Mouse (Mus musculus): ENCODE results near the gene Cep135.

Cep135 gene

DNA sequence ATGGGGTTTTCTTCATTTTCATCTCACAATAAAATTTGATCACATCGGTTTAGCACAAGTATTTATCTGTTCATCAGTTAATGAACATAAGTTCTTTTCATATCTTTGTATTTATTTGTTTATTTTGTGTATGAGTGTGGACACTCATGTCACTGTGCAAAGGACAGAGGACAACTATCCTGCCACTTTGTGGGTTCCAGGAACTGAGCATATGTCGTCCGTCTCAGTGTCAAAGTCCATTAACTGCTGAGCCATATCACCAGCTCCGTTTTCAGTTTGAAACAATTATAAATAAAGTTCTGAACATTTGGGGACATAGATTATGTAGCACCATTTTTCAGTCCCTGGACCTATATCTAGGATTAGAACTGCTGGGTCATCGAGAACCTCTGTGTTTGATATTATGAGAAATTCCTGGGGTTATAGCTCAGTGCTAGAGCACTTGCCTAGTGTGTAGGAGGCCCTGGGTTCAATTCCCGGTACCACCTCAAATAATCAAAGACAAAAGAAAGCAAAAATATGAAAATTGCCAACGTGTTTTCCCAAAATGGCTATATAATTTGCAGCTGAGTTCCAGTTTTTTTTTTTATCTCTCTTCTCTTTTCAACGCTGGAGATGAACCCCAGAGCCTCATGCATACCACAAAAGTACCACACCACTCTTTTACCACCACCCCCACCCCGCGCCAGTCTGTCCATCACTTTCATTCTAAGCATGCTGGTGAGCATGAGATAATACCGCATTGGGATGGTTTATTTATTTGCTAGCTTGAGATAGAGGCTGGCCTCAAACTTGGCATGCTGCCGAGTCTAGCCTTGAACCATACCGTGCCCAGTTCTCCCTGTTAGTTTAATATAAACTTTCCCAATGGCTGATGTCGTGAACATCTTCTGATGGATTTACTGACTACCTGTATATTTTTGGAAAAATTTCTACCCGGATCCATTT, 96.4 kb downstream of the Cep135 start:
- DNase-seq (ENCODE audit: low spot score in 2 of 2), result no peak

DNA sequence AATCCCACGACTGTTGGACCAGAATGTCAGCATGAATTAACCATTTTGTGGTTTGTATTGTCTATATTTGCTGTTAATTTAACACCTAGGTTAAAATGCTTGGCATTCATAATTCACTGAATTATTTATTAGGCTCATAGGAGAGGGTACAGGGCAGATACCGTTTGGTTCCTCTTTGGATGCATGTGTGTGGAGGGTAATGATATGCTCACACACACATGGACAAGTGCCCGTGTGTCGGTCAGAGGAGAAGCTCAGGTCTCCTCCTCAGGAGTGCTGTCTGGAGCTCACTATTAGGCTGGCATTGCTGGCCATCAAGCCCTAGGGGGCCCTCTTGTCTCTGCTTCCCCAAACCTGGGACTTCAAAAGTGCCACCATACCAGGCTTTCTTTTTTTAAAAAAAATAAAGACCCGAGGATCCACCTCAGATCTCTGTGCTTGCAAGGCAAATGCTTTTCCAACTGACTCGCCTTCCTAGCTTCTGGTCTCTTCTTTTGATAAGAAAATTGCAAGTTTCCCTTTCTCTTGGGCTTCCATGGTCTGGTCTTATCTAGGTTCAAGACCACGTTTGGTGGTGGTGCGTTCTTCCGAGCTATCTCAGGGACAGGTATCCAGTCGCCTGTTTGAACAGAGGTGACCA, 99.6 kb downstream of the Cep135 start:
- no peak for DNase-seq (ENCODE audit: low spot score in 2 of 2)

DNA sequence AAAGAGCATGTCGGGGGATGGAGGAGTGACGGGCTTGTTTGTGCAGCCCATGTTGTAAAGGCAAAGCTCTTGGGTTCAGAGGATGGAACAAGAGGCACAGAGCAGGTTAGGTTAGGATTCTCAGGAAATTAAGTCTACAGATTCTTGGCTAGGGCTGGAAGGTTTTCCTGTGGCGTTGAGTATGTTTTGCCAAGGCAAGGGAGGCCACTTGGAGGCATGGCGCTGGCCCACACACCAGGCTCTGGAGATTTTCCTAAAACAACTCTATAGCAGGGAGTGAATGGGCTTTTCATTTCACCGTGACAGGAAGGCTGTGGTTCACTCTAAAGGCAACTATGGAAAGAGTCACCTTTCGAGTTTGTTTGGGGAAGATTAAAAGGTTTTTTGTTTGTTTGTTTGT, 100.1 kb downstream of the Cep135 start:
- DNase-seq (ENCODE audit: low spot score in 2 of 2), result no peak

GRCm38 (mm10) chr5:76690177-76690593, 101.7 kb downstream of the Cep135 start:
- no peak for DNase-seq (ENCODE audit: low spot score in 2 of 2)

GRCm38 (mm10) chr5:76691251-76691650, 102.8 kb downstream of the Cep135 start:
- no peak for DNase-seq (ENCODE audit: low spot score in 2 of 2)

- no peak for DNase-seq (ENCODE audit: low spot score in 2 of 2)
Observed at GRCm38 (mm10) chr5:76691706-76692424, 103.4 kb downstream of the Cep135 start.

All from frontal cortex, postnatal 25 days (tissue).